Mouse (Mus musculus): ENCODE data around the gene F8.

DNA sequence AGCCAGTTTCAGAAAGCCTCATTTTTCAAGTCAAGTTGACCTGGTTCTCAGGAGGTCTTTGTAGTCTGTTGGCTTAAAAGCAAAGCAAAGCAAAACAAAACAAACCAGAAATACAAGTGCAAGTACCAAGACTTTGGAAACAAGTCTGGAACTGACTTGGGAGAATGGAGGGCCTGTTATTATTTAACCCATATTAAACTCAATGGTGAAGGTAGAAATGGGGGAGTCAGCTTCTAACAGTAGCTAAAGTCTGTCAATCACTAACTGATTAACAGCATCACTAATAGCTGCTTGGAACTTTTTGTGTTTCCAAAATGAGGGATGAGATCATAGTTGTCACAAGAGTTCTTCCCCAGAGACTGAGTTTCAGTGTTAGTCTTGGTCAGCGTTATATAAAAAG is 17.1 kb upstream of the F8 start:
- TF ChIP-seq CTCF (conservative IDR thresholded peaks at IDR 0.05; ENCODE audit: low read length) (no peak), NANOG (IDR thresholded peaks at IDR 0.05; ENCODE audit: borderline replicate concordance, low read length) (no peak), POU5F1 (IDR thresholded peaks at IDR 0.05; ENCODE audit: borderline replicate concordance, low read length) (no peak)

All from E14TG2a.4 (cell line).